22 mouse cellular contexts compared by ENCODE assay signal in genomic region chr6:53161627-53162026, GRCm38 (mm10).
DNase-seq lines count a peak whose midpoint lies in the region; ATAC-seq and TF ChIP-seq lines count a peak whose summit lies in the region.
"Had no signal": no experiment of that assay in that cellular context is flagged by ENCODE, and none has a peak within 500 bp of the region (broad histone marks: within the 10 kb centered on the region; RNA-seq: fewer than 3 reads in every experiment).

No protein-coding gene starts in this region.

- no peak overlapping the region for H3K4me3 ChIP-seq in midbrain, embryonic 11.5 days (ENCODE audit: low read depth, low read length)
- no peak overlapping the region for H3K4me3 ChIP-seq in midbrain, embryonic 16.5 days (ENCODE audit: low read depth, low read length)
- H3K4me3 ChIP-seq in liver, embryonic 12.5 days, result no peak overlapping the region
- H3K4me3 ChIP-seq in liver, embryonic 14.5 days (ENCODE audit: insufficient read depth in 1 of 2, low read depth in 2 of 2, low read length in 2 of 2), result no peak overlapping the region
- H3K4me3 ChIP-seq in hindbrain, embryonic 11.5 days (ENCODE audit: low read depth, low read length), result no peak overlapping the region
- H3K4me3 ChIP-seq: embryonic facial prominence, embryonic 13.5 days; embryonic facial prominence, embryonic 15.5 days; erythroblast, embryonic 14.5 days; forebrain, embryonic 10.5 days; forebrain, embryonic 12.5 days had no signal

- no peak overlapping the region for H3K9ac ChIP-seq in midbrain, embryonic 11.5 days (ENCODE audit: low read length)
- H3K9ac ChIP-seq in midbrain, embryonic 16.5 days (ENCODE audit: low read depth, low read length), result no peak overlapping the region
- no peak overlapping the region for H3K9ac ChIP-seq in liver, embryonic 12.5 days
- H3K9ac ChIP-seq in liver, embryonic 14.5 days (replicated peaks), result no peak overlapping the region
- H3K9ac ChIP-seq in hindbrain, embryonic 11.5 days (ENCODE audit: low read depth, low read length), result no peak overlapping the region
- H3K9ac ChIP-seq: embryonic facial prominence, embryonic 13.5 days; embryonic facial prominence, embryonic 15.5 days; forebrain, embryonic 12.5 days had no signal

- H3K9me3 ChIP-seq in midbrain, embryonic 11.5 days (ENCODE audit: control insufficient read depth, low read length), result no peaks in the 10 kb centered on the region
- H3K9me3 ChIP-seq in midbrain, embryonic 16.5 days (replicated peaks; ENCODE audit: control insufficient read depth, low read length, poor library complexity, severe bottlenecking), result no peaks in the 10 kb centered on the region; the same call in 1 of the 2 replicates
- H3K9me3 ChIP-seq in liver, embryonic 12.5 days (replicated peaks), result no peaks in the 10 kb centered on the region
- H3K9me3 ChIP-seq in liver, embryonic 14.5 days (ENCODE audit: control insufficient read depth, low read length), result no peaks in the 10 kb centered on the region
- H3K9me3 ChIP-seq in hindbrain, embryonic 11.5 days (ENCODE audit: control insufficient read depth, low read length), result no peaks in the 10 kb centered on the region
- H3K9me3 ChIP-seq: embryonic facial prominence, embryonic 13.5 days; embryonic facial prominence, embryonic 15.5 days; forebrain, embryonic 10.5 days; forebrain, embryonic 12.5 days had no signal

- no peak for TF ChIP-seq CTCF in liver, embryonic 14.5 days (IDR thresholded peaks at IDR 0.05; ENCODE audit: low read depth)

- H3K36me3 ChIP-seq in midbrain, embryonic 11.5 days (ENCODE audit: control insufficient read depth, insufficient read depth, low read length), result no peaks in the 10 kb centered on the region
- H3K36me3 ChIP-seq in midbrain, embryonic 16.5 days (ENCODE audit: control insufficient read depth, insufficient read depth, low read length), result no peaks in the 10 kb centered on the region
- H3K36me3 ChIP-seq in liver, embryonic 12.5 days, result no peaks in the 10 kb centered on the region
- H3K36me3 ChIP-seq in liver, embryonic 14.5 days (replicated peaks; ENCODE audit: control insufficient read depth, insufficient read depth, low read depth), result no peaks in the 10 kb centered on the region
- no peaks in the 10 kb centered on the region for H3K36me3 ChIP-seq in hindbrain, embryonic 11.5 days (ENCODE audit: control insufficient read depth, insufficient read depth, low read length)
- H3K36me3 ChIP-seq: embryonic facial prominence, embryonic 13.5 days; embryonic facial prominence, embryonic 15.5 days; forebrain, embryonic 10.5 days; forebrain, embryonic 12.5 days had no signal

- no peak overlapping the region for H3K4me2 ChIP-seq in midbrain, embryonic 11.5 days
- H3K4me2 ChIP-seq in midbrain, embryonic 16.5 days (ENCODE audit: low read length), result no peak overlapping the region
- H3K4me2 ChIP-seq in liver, embryonic 12.5 days, result peak overlapping the region; percentile 38
- H3K4me2 ChIP-seq in liver, embryonic 14.5 days (ENCODE audit: low read depth), result peak overlapping the region; percentile 32; the same call in 1 of the 2 replicates
- H3K4me2 ChIP-seq in hindbrain, embryonic 11.5 days (replicated peaks; ENCODE audit: low read depth, low read length), result no peak overlapping the region
- H3K4me2 ChIP-seq: embryonic facial prominence, embryonic 13.5 days; embryonic facial prominence, embryonic 15.5 days; forebrain, embryonic 12.5 days had no signal

- no peak for TF ChIP-seq EP300 in liver, embryonic 14.5 days (IDR thresholded peaks at IDR 0.05; ENCODE audit: low read depth)

- no peak overlapping the region for H3K27ac ChIP-seq in midbrain, embryonic 11.5 days (ENCODE audit: low read depth, low read length)
- H3K27ac ChIP-seq in midbrain, embryonic 16.5 days (ENCODE audit: low read length), result no peak overlapping the region
- no peak overlapping the region for H3K27ac ChIP-seq in liver, embryonic 12.5 days
- no peak overlapping the region for H3K27ac ChIP-seq in liver, embryonic 14.5 days
- H3K27ac ChIP-seq in hindbrain, embryonic 11.5 days (ENCODE audit: low read depth, low read length), result no peak overlapping the region
- H3K27ac ChIP-seq: embryonic facial prominence, embryonic 13.5 days; embryonic facial prominence, embryonic 15.5 days; forebrain, embryonic 10.5 days; forebrain, embryonic 12.5 days had no signal

- DNase-seq in midbrain, embryonic 11.5 days (ENCODE audit: low spot score, missing footprints), result peak; percentile 28
- DNase-seq in liver, embryonic 14.5 days (ENCODE audit: low read depth in 3 of 3, low spot score in 3 of 3), result no peak
- no peak for DNase-seq in hindbrain, embryonic 11.5 days (ENCODE audit: low spot score)
- no peak for DNase-seq in urinary bladder, adult 18-20 months (ENCODE audit: low spot score in 2 of 2)
- DNase-seq: adrenal gland, adult 2 months; adrenal gland, postnatal 10 days; adrenal gland, postnatal 25 days; cerebellum, adult 11 months; cerebellum, adult 18-20 months; cerebellum, adult 8-10 months; cerebellum, adult 9-11 months; cerebellum, postnatal 14 days; cerebellum, postnatal 36 days; embryo, embryonic 11 days had no signal

- 69% methylated on average over 2 of the region's 2 CpGs for WGBS in midbrain, embryonic 11.5 days
- 78% methylated on average over 2 of the region's 2 CpGs for WGBS in midbrain, embryonic 16.5 days
- WGBS in liver, embryonic 12.5 days (ENCODE audit: insufficient replicate concordance), result 26% methylated on average over 2 of the region's 2 CpGs
- WGBS in liver, embryonic 14.5 days (ENCODE audit: insufficient replicate concordance), result 17% methylated on average over 2 of the region's 2 CpGs
- 82% methylated on average over 2 of the region's 2 CpGs for WGBS in hindbrain, embryonic 11.5 days

- ATAC-seq in midbrain, embryonic 11.5 days (ENCODE audit: low FRiP score), result no peak
- ATAC-seq in midbrain, embryonic 16.5 days, result no peak
- ATAC-seq in liver, embryonic 12.5 days, result peak; percentile 83
- ATAC-seq in liver, embryonic 14.5 days (ENCODE audit: insufficient read depth), result peak; percentile 58; the same call in 1 of the 2 replicates
- ATAC-seq in hindbrain, embryonic 11.5 days (ENCODE audit: low FRiP score), result no peak
- ATAC-seq: forebrain, embryonic 14.5 days had no signal

- no peaks in the 10 kb centered on the region for H3K27me3 ChIP-seq in midbrain, embryonic 11.5 days (ENCODE audit: control insufficient read depth, insufficient read depth, low read length)
- H3K27me3 ChIP-seq in midbrain, embryonic 16.5 days (ENCODE audit: control insufficient read depth, insufficient read depth, low read depth, low read length), result no peaks in the 10 kb centered on the region
- no peaks in the 10 kb centered on the region for H3K27me3 ChIP-seq in liver, embryonic 12.5 days (replicated peaks)
- H3K27me3 ChIP-seq in liver, embryonic 14.5 days (ENCODE audit: control insufficient read depth, insufficient read depth, low read length), result no peaks in the 10 kb centered on the region
- H3K27me3 ChIP-seq in hindbrain, embryonic 11.5 days (ENCODE audit: control insufficient read depth, insufficient read depth, low read length), result no peaks in the 10 kb centered on the region
- H3K27me3 ChIP-seq: embryonic facial prominence, embryonic 15.5 days; forebrain, embryonic 12.5 days had no signal

- peaks cover 3% of the 10 kb centered on the region; the same call in 1 of the 2 replicates for H3K4me1 ChIP-seq in midbrain, embryonic 11.5 days (ENCODE audit: control insufficient read depth, insufficient read depth, low read length)
- no peaks in the 10 kb centered on the region for H3K4me1 ChIP-seq in midbrain, embryonic 16.5 days (ENCODE audit: control insufficient read depth, insufficient read depth, low read length)
- H3K4me1 ChIP-seq in liver, embryonic 12.5 days, result peaks cover 34% of the 10 kb centered on the region
- H3K4me1 ChIP-seq in liver, embryonic 14.5 days (replicated peaks; ENCODE audit: control insufficient read depth in 2 of 2, insufficient read depth in 2 of 2, low read length in 1 of 2), result peaks cover 0 to 11% of the 10 kb centered on the region in 2 experiments; a peak in 1 of 4 replicates
- no peaks in the 10 kb centered on the region for H3K4me1 ChIP-seq in hindbrain, embryonic 11.5 days (replicated peaks; ENCODE audit: control insufficient read depth, insufficient read depth, low read length)

Comparison
In these comparisons a context has a peak if more than half of its experiments do, and no peak if none do; other contexts are left out.
1. ATAC-seq: peak in liver, embryonic 12.5 days (single experiment) and liver, embryonic 14.5 days (single experiment); none in midbrain, embryonic 11.5 days (single experiment), midbrain, embryonic 16.5 days (single experiment) and hindbrain, embryonic 11.5 days (single experiment).
2. H3K4me2 ChIP-seq: peak in liver, embryonic 12.5 days (single experiment) and liver, embryonic 14.5 days (single experiment); none in midbrain, embryonic 11.5 days (single experiment), midbrain, embryonic 16.5 days (single experiment) and hindbrain, embryonic 11.5 days (single experiment).